Mouse (Mus musculus): ENCODE data around the gene Supt3. TPM values are rescaled to one million over a fixed set of nuclear protein-coding genes. Genes with fewer than 3 reads are reported as not detected.

Supt3 gene
- polyA plus RNA-seq, 1 experiment: 2.7 TPM

DNA sequence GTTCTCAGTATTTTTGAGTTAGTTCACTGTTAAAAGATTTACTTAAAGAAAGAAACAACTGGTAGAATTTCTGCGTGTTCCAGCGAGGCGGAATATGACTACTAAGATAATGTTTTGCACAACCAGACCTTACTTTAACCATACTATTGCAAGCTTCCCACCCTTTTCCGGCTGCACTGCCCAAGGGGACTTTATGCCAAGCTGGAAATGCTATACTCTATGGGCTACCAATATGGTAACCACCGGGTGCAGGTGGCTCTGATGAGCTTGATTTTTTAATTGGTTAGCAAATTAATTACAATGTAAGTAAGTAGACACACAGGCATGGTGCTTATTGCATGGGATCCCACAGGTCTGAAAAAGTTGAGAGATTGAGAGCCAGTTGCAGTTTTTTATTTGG is 1.2 kb downstream of the Supt3 start:
- 71% methylated on average over 5 of the region's 5 CpGs for WGBS
- DNase-seq (ENCODE audit: low read depth, low spot score): no peak

DNA sequence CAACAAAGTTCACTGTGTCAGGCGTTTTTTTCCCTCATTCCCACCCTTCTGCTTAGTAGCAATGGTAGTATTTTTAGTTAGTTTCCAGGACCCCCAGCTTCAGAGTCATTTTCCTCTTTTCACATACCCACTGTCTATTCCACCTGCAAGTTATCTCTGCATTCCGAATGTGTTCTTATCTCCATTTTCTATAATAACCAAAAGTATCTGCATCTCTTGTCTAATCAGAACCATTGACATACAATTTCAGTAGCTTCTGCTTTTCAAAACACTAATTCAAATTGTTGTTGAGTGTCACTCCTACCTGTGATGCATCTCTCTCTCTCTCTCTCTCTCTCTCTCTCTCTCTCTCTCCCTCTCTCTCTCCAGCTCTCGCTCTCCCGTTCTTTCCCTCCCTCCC is 3.4 kb downstream of the Supt3 start:
- DNase-seq (ENCODE audit: low read depth, low spot score): no peak
- WGBS: 68% methylated on average over 4 of the region's 4 CpGs

DNA sequence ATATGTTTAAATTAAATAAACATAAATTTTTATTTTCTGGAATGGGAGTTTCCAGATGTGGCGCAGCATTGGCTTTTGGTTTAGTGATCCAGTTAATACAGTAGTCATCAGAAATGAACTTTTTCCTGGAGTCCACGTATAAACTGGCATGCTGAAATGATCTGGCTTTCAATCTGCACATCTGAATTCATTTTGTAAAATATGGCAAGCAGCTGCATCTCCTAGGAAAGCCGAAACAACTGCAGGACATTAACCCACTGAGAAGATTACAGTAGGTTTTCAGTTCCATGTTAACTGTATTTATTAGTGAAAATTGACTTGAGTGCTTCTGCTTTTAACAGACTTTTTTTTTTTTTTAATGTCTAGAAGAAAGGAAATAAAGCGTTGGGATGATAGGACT is 5.4 kb downstream of the Supt3 start:
- DNase-seq (ENCODE audit: low read depth, low spot score): no peak
- WGBS: 94% methylated on average over 4 of the region's 4 CpGs

DNA sequence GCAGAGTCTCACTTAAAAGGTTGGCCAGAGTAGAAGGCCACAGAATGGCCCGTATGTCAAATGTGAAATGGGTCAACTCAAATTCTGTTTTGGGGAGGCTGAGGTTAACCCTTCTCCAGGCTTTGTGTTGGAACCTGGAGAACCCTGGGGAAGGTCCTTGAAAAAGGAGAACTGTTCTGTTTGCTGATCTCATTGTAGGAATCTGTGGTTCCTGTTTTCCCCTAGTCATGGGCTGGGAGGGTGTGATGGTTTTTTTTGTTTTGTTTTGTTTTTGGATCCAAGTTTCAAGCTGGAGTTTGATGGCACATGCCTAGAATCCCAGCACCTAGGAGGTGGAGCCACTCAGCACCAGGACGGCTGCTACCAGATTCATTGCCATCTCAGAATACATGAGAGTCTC is 6.2 kb downstream of the Supt3 start:
- 81% methylated on average over 2 of the region's 2 CpGs for WGBS

DNA sequence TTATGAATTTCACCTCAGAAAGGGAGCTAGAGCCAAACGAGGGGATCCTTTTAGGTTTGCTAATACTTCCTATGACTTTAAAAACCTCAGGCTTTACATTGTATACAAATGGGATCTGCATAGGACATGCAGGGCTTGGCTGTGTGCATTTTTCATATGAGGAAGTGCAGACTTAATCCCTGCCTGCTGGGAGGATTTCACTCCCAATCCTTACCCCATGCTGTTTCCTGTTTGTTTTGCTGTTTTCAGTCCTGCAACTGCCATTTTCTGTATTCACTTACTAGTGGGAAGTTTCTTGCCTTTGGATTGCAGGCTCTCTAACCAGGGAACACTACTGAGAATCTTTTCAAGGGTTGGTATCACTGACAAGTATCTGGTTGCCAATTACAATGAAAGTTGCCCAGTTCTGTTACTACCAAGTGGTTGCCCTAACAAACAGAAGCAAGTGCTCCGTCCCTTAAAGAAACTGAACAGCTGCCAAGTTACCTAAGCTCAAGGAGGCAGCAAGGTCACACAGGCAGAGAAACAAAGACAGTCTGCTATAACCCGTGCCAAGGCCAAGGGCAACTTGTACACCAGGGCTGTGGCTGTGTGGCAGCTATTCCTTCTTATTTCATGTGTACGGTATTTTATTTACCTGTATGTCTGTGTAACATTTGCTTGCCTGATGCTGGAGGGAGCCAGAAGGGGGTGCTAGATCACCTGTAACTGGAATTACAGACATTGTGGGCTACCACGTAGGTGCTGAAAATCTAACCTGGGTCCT is 12.2 kb downstream of the Supt3 start:
- no peak for DNase-seq (ENCODE audit: low read depth, low spot score)
- 74% methylated on average over 5 of the region's 5 CpGs for WGBS

More for the DNA sequence above, 6.2 kb downstream of the Supt3 start:
- DNase-seq (ENCODE audit: low read depth, low spot score): no peak

DNA sequence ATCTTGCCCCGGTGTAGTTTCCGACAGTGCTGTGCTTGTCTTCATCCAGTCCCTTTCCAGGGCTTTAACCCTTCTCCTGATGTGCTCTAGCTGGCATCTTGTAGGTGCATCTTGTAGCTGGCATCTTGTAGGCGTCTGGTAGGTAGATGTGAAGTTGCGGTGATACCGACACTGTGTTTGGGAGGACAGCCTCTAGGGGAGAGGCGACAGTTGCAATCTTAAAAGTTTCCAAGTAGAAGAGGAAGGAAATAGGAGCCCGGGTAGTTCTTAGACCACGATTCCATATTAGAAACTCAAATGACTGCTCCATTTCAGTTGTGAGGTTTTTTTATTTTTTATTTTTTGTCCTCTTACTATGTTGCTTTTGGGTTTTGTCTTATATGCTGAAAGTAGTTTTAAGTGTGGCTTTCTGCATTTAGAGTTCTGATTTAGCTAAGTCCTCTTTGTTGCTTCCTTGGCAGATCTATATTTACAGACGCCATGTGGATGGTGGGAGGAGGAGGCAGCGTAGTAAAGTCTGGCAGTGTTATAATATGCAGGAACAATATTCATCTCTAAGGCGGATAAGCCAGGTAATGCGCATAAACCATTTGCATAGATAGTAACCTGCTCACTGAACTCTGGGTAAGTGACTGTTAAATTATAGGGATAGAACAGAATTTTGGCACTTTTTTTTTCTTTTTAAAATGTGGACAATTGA is 15.4 kb downstream of the Supt3 start:
- WGBS: 90% methylated on average over 12 of the region's 12 CpGs

DNA sequence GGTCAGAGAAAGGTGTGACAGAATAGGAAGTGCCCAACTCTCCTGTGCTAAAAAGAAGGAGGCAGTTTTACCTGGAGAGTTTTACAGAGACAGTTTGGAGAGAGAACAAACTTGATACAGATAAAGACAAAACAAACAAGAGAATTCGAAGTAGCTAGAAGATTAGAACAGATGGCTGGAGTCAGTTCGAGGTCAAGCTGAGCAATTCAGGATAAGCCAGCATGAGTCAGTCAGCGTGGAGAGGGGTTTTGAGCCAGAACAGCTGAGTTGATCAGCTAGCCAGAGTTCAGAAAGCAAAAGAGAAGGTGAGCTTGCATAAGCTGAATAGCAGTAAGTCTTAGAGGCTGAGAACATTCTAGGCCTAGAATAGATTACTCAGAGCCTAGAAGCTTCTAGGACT is 20.4 kb downstream of the Supt3 start:
- WGBS: 41% methylated on average over 3 of the region's 3 CpGs
- no peak for DNase-seq (ENCODE audit: low read depth, low spot score)

More for the DNA sequence above, 15.4 kb downstream of the Supt3 start:
- no peak for DNase-seq (ENCODE audit: low read depth, low spot score)

DNA sequence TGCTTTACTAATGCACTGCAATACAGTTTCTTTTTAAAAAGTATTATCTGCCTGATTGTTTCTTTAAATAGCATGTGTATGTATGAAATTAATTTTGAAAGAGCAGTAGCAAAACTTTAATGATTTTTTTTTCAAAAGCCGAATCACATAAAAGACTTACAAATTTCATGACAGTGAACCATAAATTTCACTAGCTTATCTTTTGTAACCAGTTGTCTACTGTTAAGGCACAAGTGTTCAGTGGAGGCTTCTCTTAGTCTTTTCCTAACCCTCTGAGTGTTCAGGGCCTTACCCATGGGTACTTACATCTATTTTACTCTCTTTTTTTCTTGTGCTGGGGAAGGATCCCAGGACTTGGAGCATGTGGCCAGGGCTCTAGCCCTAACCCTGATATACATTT is 30.1 kb downstream of the Supt3 start:
- 92% methylated on average over 1 of the region's 1 CpGs for WGBS

DNA sequence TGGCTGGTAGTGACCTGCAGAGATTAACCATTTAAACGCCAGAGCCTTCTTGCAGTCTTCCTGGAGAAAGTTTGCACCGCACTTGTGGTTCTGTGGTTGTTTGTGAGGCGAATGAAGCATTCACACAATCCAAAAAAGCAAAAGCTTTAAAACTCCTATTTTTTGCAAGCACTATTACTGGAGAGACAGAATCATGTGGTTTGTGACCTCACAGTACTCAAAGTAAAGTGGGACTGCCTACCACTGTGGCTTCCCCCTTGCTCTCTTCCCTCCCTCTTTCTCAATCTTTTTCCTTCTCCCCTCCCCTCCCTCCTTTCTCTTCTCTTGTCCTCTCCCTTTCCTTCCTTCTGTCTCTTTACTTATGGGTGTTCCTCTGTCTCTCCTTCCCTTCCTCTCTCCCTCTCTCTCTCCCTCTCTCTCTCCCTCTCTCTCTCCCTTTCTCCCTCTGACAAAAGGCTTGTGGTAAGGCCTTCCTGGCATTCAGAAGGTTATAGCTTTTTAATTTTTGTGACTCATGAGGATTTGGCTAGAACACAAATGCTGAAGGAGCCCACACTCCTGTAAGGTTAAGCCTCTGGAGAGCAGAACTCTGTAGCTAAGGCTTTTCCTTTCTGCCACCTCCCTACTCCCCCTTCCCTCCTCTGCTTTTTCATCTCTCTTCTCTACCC is 37.7 kb downstream of the Supt3 start, which contains the start of gene Runx2:
Runx2 (minus strand) TSS at position 290 of the 668 bp plus-strand sequence.
- DNase-seq (ENCODE audit: low read depth, low spot score): no peak
- WGBS: 77% methylated on average over 3 of the region's 3 CpGs

More for the DNA sequence above, 30.1 kb downstream of the Supt3 start:
- DNase-seq (ENCODE audit: low read depth, low spot score): no peak

DNA sequence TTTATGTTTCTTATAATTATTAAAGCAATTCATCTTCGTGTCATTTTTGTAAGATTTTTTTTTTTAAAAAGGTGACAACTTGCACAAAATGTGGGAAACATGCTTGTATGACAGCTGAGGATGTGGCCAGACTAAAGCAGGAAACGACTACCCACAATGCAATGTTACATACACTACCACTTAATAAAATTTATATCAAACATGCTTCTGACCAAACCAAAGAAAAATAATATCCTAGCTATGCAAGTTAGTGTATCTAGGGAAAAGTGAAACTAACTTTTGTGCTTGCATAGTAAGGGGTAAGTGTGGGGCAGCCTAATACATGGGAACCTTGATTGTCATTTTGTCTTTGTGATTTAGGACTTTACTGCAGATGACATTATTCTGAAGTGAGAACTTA is 41.9 kb downstream of the Supt3 start:
- WGBS: 74% methylated on average over 2 of the region's 2 CpGs
- no peak for DNase-seq (ENCODE audit: low read depth, low spot score)

DNA sequence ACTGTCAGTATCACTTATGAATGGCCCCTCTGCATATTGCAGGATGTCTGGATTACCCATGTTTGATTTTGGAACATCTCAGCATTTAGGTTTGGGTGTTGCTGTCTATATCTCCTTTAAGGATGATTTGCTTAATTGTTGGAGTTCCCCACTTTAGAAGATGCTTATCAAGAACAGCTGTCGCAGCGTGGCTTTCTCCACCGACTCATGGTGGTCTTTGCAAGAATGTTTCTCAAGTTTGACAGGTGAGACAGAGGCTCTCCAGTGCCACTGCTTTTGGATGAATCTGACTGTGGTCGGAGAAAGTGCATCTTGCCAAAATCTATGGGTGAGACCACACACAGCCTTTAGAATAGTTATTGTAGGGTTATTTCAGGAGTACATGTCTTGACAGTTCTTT is 42.9 kb downstream of the Supt3 start:
- 89% methylated on average over 4 of the region's 4 CpGs for WGBS
- DNase-seq (ENCODE audit: low read depth, low spot score): no peak

DNA sequence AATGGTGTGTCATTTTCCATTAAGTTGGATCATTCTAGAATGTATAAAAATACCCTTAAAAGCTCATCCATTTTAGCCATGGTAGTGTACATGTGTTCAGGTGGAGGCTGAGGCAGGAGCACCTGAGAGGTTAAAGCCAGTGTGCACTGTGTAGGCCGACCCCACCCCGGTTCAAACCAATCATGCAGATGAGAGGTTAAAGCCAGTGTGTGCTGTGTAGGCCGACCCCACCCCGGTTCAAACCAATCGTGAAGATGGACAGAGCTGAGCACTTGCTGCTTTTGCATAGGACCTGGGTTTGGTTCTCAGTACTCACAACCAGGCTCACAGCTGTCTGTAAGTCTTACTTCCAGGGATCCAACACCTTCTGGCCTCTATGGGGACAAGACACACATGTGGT is 45.0 kb downstream of the Supt3 start:
- DNase-seq (ENCODE audit: low read depth, low spot score): no peak

DNA sequence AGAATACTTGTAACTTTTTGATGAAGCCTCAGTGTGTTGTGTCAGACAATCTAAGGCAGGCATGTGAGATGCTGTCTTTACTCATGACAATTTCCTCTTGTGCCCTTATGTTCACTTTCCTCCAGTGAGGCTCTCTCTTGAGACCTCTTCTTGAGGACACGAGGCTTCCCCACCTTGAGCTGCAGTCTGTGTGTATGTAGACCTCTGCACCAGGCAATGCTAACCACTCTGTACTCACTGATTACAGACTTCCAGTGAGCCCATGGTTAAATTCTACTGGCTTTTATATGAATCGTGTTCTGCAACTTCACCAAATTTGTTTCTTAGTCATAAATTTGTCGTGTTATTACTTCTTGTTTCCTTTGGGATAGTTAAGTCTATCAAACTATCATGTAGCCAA is 50.2 kb downstream of the Supt3 start:
- WGBS: 65% methylated on average over 3 of the region's 3 CpGs

More for the DNA sequence above, 45.0 kb downstream of the Supt3 start:
- 81% methylated on average over 5 of the region's 5 CpGs for WGBS

DNA sequence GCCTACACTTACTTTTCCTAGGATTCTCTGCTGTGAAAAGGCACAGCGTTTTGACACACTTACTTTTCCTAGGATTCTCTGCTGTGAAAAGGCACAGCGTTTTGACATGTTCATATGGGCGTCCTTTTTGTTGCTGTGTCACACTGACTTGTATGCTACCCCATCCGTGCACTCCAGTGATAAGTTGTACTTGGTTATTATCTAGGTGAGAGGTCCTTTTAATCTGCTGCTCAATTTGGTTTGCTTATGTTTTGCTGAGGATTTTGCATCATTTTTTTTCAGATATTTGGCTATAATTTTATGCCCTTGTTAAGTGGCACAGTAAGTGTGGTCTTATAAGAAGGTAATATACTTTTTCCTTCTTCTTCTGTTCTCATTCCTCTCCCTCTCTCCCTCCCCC is 51.0 kb downstream of the Supt3 start:
- 87% methylated on average over 4 of the region's 4 CpGs for WGBS

More for the DNA sequence above, 50.2 kb downstream of the Supt3 start:
- no peak for DNase-seq (ENCODE audit: low read depth, low spot score)

DNA sequence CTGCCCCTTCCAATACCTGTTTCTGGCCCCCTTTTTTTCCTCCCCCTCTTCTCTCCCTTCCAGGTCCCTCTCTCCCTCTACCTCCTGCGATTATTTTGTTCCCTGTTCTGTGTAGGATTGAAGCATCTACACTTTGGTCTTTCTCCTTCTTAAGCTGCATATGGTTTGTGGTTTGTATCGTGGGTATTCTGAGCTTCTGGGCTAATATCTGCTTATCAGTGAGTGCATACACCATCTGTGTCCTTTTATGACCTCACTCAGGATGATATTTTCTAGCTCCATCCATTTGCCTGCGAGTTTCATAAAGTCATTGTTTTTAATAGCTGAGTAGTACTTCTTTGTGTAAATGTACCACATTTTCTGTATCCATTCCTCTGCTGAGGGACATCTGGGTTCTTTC is 52.6 kb downstream of the Supt3 start:
- WGBS: 86% methylated on average over 3 of the region's 3 CpGs
- no peak for DNase-seq (ENCODE audit: low read depth, low spot score)

More for the DNA sequence above, 51.0 kb downstream of the Supt3 start:
- DNase-seq (ENCODE audit: low read depth, low spot score): no peak

DNA sequence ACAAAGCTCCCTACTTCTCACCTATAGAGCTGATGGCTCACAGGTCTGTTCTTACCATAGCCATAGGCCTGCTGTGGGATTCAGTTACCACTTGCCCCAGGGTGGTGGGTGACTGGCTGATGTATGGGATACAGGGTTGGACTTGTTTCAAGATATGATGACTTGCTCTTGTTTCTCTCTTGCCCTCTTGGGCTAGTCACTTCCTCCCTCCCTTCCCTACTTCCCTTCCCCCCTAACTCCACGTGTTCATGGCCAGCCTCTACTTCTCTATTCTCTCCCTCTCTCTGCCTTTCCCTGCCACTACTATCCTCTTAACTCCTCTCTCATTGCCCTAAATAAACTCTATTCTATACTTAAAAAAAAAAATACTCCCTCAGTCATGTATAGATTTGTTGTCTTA is 54.2 kb downstream of the Supt3 start:
- WGBS: 79% methylated on average over 1 of the region's 1 CpGs
- DNase-seq (ENCODE audit: low read depth, low spot score): no peak

DNA sequence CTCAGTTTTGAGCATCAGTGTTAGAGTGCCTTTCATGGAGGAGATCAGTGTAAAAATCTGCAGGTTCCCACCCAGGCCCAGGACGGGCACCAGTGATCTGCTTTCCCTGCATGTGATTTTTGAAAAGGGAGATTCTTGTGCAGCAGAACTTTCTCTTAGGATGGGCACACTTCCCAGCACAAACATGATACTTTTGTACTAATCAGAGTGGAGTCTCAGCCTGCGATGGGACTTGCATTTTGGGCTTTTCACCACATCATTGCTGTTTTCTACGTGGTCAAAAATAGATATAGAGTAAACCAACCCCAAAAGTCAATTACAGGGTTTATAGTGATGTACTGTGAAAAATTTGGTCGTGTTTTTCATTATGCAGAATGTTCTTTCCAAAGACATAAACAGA is 65.2 kb downstream of the Supt3 start:
- no peak for DNase-seq (ENCODE audit: low read depth, low spot score)
- WGBS: 68% methylated on average over 4 of the region's 4 CpGs

DNA sequence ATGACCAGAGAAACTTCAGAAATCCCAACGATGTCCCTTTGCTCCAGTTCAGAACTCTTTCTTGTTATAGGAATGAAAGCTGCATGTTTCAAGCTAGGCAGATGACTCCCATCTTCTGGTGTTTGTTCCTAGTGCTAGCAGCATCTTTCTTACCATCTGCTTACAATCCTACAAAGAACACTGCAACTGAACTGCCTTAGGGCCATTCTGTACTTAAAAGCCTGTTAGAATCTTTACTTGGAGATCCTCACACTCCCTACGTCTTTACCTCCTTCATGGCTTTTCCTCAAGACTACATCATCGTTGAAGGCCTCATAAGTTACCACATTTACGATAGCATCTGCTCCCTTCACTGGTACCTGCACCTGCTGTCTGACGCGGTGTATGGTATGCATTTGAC is 86.2 kb downstream of the Supt3 start:
- no peak for DNase-seq (ENCODE audit: low read depth, low spot score)
- WGBS: 85% methylated on average over 6 of the region's 6 CpGs

DNA sequence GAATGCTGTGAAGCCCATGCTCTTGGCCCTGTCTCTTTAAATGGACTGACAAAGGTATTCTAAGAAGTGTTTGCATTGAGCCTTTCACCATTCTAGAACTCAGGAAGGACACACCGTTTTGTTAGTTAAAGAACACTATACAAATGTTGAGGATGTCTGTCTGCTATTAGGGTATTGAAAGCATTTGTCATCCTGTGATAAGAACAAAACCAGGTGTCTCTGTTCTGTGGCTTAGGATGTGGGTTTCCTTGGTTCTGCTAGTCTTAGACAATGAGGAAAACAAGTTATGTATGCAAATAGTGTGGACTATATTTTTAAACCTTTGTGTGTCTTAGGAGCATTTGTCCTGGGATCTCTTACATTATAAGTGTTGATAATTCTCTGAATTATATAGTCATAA is 116.6 kb downstream of the Supt3 start:
- WGBS: 39% methylated on average over 1 of the region's 1 CpGs
- DNase-seq (ENCODE audit: low read depth, low spot score): no peak

DNA sequence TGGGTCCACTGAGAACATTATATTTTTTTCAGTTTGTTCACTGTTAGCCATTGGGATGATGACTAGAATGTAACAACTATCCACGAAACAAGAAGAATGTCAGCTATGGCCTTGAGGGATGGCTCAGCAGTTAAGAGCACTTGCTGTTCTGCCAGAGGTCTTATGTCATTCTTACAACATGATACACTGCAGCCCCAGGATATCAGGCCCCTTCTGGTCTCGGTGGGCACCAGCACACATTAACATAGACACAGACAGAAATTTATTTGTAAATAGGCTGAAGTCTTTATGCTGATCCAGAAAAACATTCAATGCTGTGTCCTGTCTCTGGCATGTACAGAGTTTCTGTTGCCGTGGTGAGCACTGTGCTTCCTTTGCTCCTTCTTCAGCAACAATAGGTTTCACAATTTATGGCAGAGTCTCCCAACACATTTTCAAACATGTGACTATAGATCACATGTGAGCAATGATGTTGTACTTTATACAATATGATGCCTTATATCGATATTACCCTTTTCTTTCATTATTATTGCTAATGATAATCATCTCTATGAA is 166.7 kb downstream of the Supt3 start:
- WGBS: 76% methylated on average over 4 of the region's 4 CpGs
- DNase-seq (ENCODE audit: low read depth, low spot score): no peak

Measured in large intestine, adult 2 months (tissue).